Mouse (Mus musculus): ENCODE results near the gene Ap3b1.

Ap3b1 gene

GRCm38 (mm10) chr13:94539851-94540646, 181.3 kb downstream of the Ap3b1 start:
- no peak for DNase-seq (ENCODE audit: low read depth, low spot score)

GRCm38 (mm10) chr13:94542061-94542460, 183.3 kb downstream of the Ap3b1 start:
- DNase-seq (ENCODE audit: low read depth, low spot score), result no peak

GRCm38 (mm10) chr13:94544211-94544610, 185.5 kb downstream of the Ap3b1 start:
- DNase-seq (ENCODE audit: low read depth, low spot score), result no peak

GRCm38 (mm10) chr13:94545739-94546138, 187.0 kb downstream of the Ap3b1 start:
- DNase-seq (ENCODE audit: low read depth, low spot score), result no peak

GRCm38 (mm10) chr13:94546246-94546645, 187.5 kb downstream of the Ap3b1 start:
- no peak for DNase-seq (ENCODE audit: low read depth, low spot score)

GRCm38 (mm10) chr13:94549580-94549979, 190.8 kb downstream of the Ap3b1 start:
- DNase-seq (ENCODE audit: low read depth, low spot score), result no peak

GRCm38 (mm10) chr13:94550037-94550436, 191.3 kb downstream of the Ap3b1 start:
- peak; percentile 42 for DNase-seq (ENCODE audit: low read depth, low spot score)

GRCm38 (mm10) chr13:94560011-94560410, 201.3 kb downstream of the Ap3b1 start:
- DNase-seq (ENCODE audit: low read depth, low spot score), result peak; percentile 88

GRCm38 (mm10) chr13:94560878-94561277, 202.1 kb downstream of the Ap3b1 start:
- DNase-seq (ENCODE audit: low read depth, low spot score), result no peak

GRCm38 (mm10) chr13:94562652-94563339, 204.0 kb downstream of the Ap3b1 start:
- DNase-seq (ENCODE audit: low read depth, low spot score), result no peak

GRCm38 (mm10) chr13:94563836-94564235, 205.1 kb downstream of the Ap3b1 start:
- DNase-seq (ENCODE audit: low read depth, low spot score), result no peak

GRCm38 (mm10) chr13:94564351-94564994, 205.7 kb downstream of the Ap3b1 start:
- DNase-seq (ENCODE audit: low read depth, low spot score), result no peak

GRCm38 (mm10) chr13:94565176-94565575, 206.4 kb downstream of the Ap3b1 start:
- no peak for DNase-seq (ENCODE audit: low read depth, low spot score)

- DNase-seq (ENCODE audit: low read depth, low spot score), result no peak
Measured at GRCm38 (mm10) chr13:94565616-94566015, 206.9 kb downstream of the Ap3b1 start.

GRCm38 (mm10) chr13:94567739-94568138, 209.0 kb downstream of the Ap3b1 start:
- DNase-seq (ENCODE audit: low read depth, low spot score), result no peak

- DNase-seq (ENCODE audit: low read depth, low spot score), result no peak
Measured at GRCm38 (mm10) chr13:94571001-94571400, 212.2 kb downstream of the Ap3b1 start.

- peak; percentile 68 for DNase-seq (ENCODE audit: low read depth, low spot score)
Measured at GRCm38 (mm10) chr13:94573356-94573755, 214.6 kb downstream of the Ap3b1 start.

GRCm38 (mm10) chr13:94573833-94574232, 215.1 kb downstream of the Ap3b1 start:
- DNase-seq (ENCODE audit: low read depth, low spot score), result no peak

GRCm38 (mm10) chr13:94575607-94576398, 217.0 kb downstream of the Ap3b1 start:
- DNase-seq (ENCODE audit: low read depth, low spot score), result peak; percentile 35

- no peak for DNase-seq (ENCODE audit: low read depth, low spot score)
Measured at GRCm38 (mm10) chr13:94576399-94577176, 217.8 kb downstream of the Ap3b1 start.

- no peak for DNase-seq (ENCODE audit: low read depth, low spot score)
Measured at GRCm38 (mm10) chr13:94577177-94577540, 218.4 kb downstream of the Ap3b1 start.

Data from brain, adult 2 months (tissue).